Mouse (Mus musculus) neural tube, embryonic 11.5 days (tissue): Measurements from ENCODE around the gene Prelid1. TPM values are rescaled to one million over a fixed set of nuclear protein-coding genes. Genes with fewer than 3 reads are reported as not detected.

Experiments
- ATAC-seq: fragments of 200-750 bp; cut with Nextera tagmentation; 2 replicates; pipeline ENCODE4 v1.8.0; 2017; ENCODE audit warnings: moderate number of reproducible peaks, mild to moderate bottlenecking, moderate TSS enrichment, moderate library complexity; ENCODE audit not compliant: insufficient read depth, low FRiP score, low TSS enrichment
- DNase-seq: peaks from one replicate; pipeline ENCODE4 v3.0.0-alpha.2; 2015; ENCODE audit warnings: low spot score
- H3K27ac ChIP-seq: fragments of 300-500 bp; sonication (generic); 2 replicates; pipeline ENCODE4 v1.5.1; 2014; ENCODE audit warnings: low read depth, mild to moderate bottlenecking, low read length
- H3K27me3 ChIP-seq: fragments of 300-500 bp; sonication (generic); 2 replicates; pipeline ENCODE4 v1.6.1; 2014; ENCODE audit warnings: mild to moderate bottlenecking, low read length, mixed read lengths; ENCODE audit not compliant: control insufficient read depth, insufficient read depth
- H3K36me3 ChIP-seq: fragments of 300-500 bp; sonication (generic); 2 replicates; pipeline ENCODE4 v1.6.1; 2014; ENCODE audit warnings: mild to moderate bottlenecking, low read length, moderate library complexity, mixed read lengths; ENCODE audit not compliant: control insufficient read depth, insufficient read depth
- H3K4me1 ChIP-seq: fragments of 300-500 bp; sonication (generic); 2 replicates; pipeline ENCODE4 v1.6.1; 2014; ENCODE audit warnings: low read length, mixed read lengths; ENCODE audit not compliant: control insufficient read depth, insufficient read depth
- H3K4me2 ChIP-seq: fragments of 300-500 bp; sonication (generic); 2 replicates; pipeline ENCODE4 v1.6.1; 2014; ENCODE audit warnings: low read depth, mild to moderate bottlenecking, moderate library complexity
- H3K4me3 ChIP-seq: fragments of 300-500 bp; sonication (generic); 2 replicates; pipeline ENCODE4 v1.5.1; 2014; ENCODE audit warnings: low read depth, low read length
- H3K9ac ChIP-seq: fragments of 300-500 bp; sonication (generic); 2 replicates; pipeline ENCODE4 v1.6.1; 2014; ENCODE audit warnings: mild to moderate bottlenecking, low read length
- H3K9me3 ChIP-seq: fragments of 300-500 bp; sonication (generic); 2 replicates; pipeline ENCODE4 v1.6.1; 2016; ENCODE audit warnings: low read length; ENCODE audit not compliant: control insufficient read depth
- WGBS: fragments of 180-500 bp; shearing (Covaris S2); extraction: QIAGEN DNeasy Blood & Tissue Kit; methylation state at CpG from one replicate; pipeline ENCODE4 v1.1.7; 2014; 5-methylcytosine and 5-hydroxymethylcytosine counted together
- polyA plus RNA-seq: library from polyadenylated mRNA; unstranded; fragments of >200 nt; fragmentation: Nextera tagmentation; extraction: Ambion mirVana; gene quantifications from 2 replicates; pipeline ENCODE4 v1.2.1, GENCODE M21; 2014

Prelid1 gene
- polyA plus RNA-seq, 1 experiment from 2014 or later, result 417 TPM

GRCm38 (mm10) chr13:55329109-55329682 lies 8.9 kb downstream of the Prelid1 start:
- Histone ChIP-seq H3K4me2 (peak overlapping the region; percentile 81), H3K27me3 (no peaks in the 10 kb centered on the region), H3K27ac (peak overlapping the region; percentile 84; the same call in 1 of the 2 replicates), H3K36me3 (peaks cover 11% of the 10 kb centered on the region), H3K4me3 (peak overlapping the region; percentile 62), H3K9ac (peak overlapping the region; percentile 63), H3K9me3 (no peaks in the 10 kb centered on the region), H3K4me1 (peaks cover 12% of the 10 kb centered on the region)
- 2% methylated on average over 29 of the region's 29 CpGs for WGBS
- ATAC-seq, result peak; percentile 36; the same call in 1 of the 2 replicates
- peak; percentile 76 for DNase-seq

- no peaks in the 10 kb centered on the region for H3K9me3 ChIP-seq
- peak within 1 kb of the TSS; percentile 84 for H3K27ac ChIP-seq
- peaks cover 9% of the 10 kb centered on the region for H3K36me3 ChIP-seq
- H3K27me3 ChIP-seq, result no peaks in the 10 kb centered on the region
- ATAC-seq (peak; percentile 84), DNase-seq (peak; percentile 93)
- WGBS, result under 1% methylated on average over 58 of the region's 82 CpGs
- H3K4me2 ChIP-seq, result peak within 1 kb of the TSS; percentile 81
- peak within 1 kb of the TSS; percentile 62 for H3K4me3 ChIP-seq
- peak within 1 kb of the TSS; percentile 63 for H3K9ac ChIP-seq
- peaks cover 12% of the 10 kb centered on the region for H3K4me1 ChIP-seq
These were observed 9.6 kb downstream of the Prelid1 start, which contains the start of gene Mxd3 for GRCm38 (mm10) chr13:55329683-55330566. TSS of gene Mxd3 (minus strand) at chr13:55329823.

DNA sequence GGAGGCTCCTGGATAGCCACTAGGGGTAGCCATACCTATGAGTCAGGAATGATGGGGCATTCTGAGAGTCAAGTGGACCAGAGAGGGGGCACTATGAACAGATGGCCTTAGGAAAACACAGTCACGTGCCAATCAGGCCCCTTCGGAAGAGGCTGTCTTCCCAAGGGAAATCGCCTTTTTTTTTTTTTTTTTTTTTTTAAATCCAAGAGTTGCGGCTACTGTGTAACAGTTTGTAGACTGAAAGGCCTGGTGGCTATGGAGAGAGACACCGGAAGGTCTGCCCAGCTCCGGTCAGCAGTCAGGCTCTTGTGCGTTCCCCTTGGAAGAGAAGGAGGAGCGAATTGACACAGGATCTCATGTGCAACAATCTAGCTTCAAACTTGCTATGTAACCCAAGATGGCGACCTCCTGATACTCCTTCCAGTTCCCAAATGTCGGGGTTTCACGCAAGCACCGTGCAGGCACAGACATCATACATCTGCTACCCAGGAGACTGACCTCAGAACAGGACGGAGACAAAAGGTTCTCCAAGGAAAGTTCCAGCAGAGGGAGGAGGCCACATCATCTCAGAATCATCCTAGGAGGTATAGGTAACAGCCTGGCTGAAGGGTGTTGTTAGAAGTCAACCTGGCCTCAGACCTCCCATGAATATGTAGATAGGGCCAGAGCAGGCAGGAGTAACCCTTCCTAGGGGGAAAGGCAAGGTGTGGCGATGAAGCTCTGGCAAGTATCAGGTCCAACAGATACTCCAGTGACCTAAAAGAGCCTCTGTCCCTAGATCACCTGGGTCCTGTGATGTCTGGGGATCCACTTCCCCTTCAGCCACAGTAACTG lies 10.5 kb downstream of the Prelid1 start:
- 49% methylated on average over 14 of the region's 14 CpGs for WGBS
- Histone ChIP-seq H3K9ac (peak overlapping the region; percentile 63), H3K4me3 (peak overlapping the region; percentile 62), H3K36me3 (peaks cover 3% of the 10 kb centered on the region), H3K27ac (peak overlapping the region; percentile 84), H3K27me3 (no peaks in the 10 kb centered on the region), H3K4me2 (peak overlapping the region; percentile 81), H3K9me3 (no peaks in the 10 kb centered on the region), H3K4me1 (peaks cover 12% of the 10 kb centered on the region)
- no peak; the same call in 1 of the 2 replicates for ATAC-seq
- no peak for DNase-seq

DNA sequence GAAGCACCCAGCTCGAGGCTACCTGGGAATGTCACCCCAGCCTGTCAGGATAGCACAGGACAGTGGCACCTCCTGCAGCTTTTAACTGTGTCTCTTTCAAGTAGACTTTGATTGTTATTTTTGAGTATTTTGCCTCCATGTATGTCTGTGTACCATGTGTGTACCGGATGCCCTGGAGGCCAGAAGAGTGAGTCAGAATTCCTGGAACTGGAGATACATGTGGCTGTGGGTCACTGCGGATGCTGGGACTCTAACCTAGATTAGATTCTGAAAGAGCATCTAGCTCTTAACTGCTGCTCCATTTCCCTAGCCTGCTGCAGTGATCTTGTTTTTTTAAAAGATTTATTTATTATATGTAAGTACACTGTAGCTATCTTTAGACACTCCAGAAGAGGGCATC lies 12.0 kb downstream of the Prelid1 start:
- Histone ChIP-seq H3K36me3 (no peaks in the 10 kb centered on the region), H3K27me3 (no peaks in the 10 kb centered on the region), H3K4me1 (peaks cover 12% of the 10 kb centered on the region), H3K9ac (no peak overlapping the region), H3K9me3 (no peaks in the 10 kb centered on the region), H3K4me2 (no peak overlapping the region), H3K4me3 (no peak overlapping the region), H3K27ac (no peak overlapping the region)
- WGBS, result 90% methylated on average over 3 of the region's 3 CpGs
- no peak for DNase-seq
- no peak for ATAC-seq

- no peak for ATAC-seq
- Histone ChIP-seq H3K9ac (no peak overlapping the region), H3K4me2 (no peak overlapping the region), H3K4me3 (no peak overlapping the region), H3K27me3 (no peaks in the 10 kb centered on the region), H3K27ac (no peak overlapping the region), H3K36me3 (no peaks in the 10 kb centered on the region), H3K4me1 (no peaks in the 10 kb centered on the region), H3K9me3 (no peaks in the 10 kb centered on the region)
- WGBS, result 85% methylated on average over 4 of the region's 4 CpGs
- DNase-seq, result no peak
These were observed 15.4 kb downstream of the Prelid1 start for GRCm38 (mm10) chr13:55335701-55336100.

GRCm38 (mm10) chr13:55337341-55337975 lies 17.2 kb downstream of the Prelid1 start:
- no peaks in the 10 kb centered on the region for H3K4me1 ChIP-seq
- H3K4me3 ChIP-seq, result no peak overlapping the region
- 59% methylated on average over 10 of the region's 10 CpGs for WGBS
- no peak for DNase-seq
- no peak overlapping the region for H3K27ac ChIP-seq
- H3K4me2 ChIP-seq, result no peak overlapping the region
- no peak overlapping the region for H3K9ac ChIP-seq
- H3K27me3 ChIP-seq, result no peaks in the 10 kb centered on the region
- no peaks in the 10 kb centered on the region for H3K36me3 ChIP-seq
- H3K9me3 ChIP-seq, result no peaks in the 10 kb centered on the region
- no peak for ATAC-seq

DNA sequence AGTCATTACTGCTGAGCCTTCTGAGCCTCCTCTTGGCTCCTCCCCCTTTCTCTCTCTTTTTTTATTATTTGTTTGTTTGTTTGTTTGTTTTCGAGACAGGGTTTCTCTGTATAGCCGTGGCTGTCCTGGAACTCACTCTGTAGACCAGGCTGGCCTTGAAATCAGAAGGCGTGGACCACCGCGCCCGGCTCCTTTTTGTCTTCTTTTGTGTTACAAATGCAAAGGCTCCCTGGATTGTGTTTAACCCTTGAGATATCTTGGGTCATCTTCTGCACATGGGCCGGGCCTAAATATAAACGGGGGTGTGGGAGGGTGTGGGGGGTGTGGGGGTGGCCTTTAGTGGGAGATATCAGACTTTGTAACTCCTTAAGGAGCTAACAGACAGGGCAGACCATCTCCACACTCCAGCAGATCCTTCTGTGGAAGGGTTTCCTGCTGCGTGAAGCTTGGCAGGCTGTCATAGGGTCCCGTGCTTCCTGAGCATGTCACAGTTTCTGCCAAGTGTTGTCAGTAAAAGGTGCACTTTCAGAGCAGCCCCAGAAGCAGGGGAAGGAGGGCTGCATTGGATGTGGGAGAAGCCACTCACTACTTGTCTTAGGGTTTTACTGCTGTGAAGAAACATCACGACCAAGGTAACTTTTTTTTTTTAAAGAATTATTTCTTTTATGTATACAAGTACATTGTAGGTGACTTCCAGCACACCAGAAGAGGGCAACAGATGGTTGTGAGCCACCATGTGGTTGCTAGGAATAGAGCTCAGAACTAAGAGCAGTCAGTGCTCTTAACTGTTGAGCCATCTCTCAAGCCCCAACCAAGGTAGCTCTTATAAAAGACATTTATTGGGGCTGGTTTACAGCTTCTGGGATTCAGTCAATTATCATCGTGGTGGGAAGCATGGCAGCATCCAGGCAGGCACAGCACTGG lies 18.1 kb downstream of the Prelid1 start:
- 61% methylated on average over 12 of the region's 12 CpGs for WGBS
- Histone ChIP-seq H3K9ac (no peak overlapping the region), H3K4me2 (no peak overlapping the region), H3K36me3 (no peaks in the 10 kb centered on the region), H3K9me3 (no peaks in the 10 kb centered on the region), H3K4me1 (no peaks in the 10 kb centered on the region), H3K4me3 (no peak overlapping the region), H3K27ac (no peak overlapping the region), H3K27me3 (no peaks in the 10 kb centered on the region)
- DNase-seq, result no peak
- no peak for ATAC-seq
